Mouse (Mus musculus): ENCODE measurements around the gene Agpat3. TPM values are rescaled to one million over a fixed set of nuclear protein-coding genes. Genes with fewer than 3 reads are reported as not detected.

The Agpat3 gene
- polyA plus RNA-seq, 1 experiment from 2014 or later, result 58.2 TPM

GRCm38 (mm10) chr10:78285959-78286358 lies 66.3 kb downstream of the Agpat3 start:
- H3K4me2 ChIP-seq (replicated peaks), result no peak overlapping the region
- H3K27ac ChIP-seq (replicated peaks), result no peak overlapping the region
- no peak overlapping the region for H3K9ac ChIP-seq (replicated peaks)
- peaks cover 69% of the 10 kb centered on the region for H3K36me3 ChIP-seq
- H3K4me1 ChIP-seq, result no peaks in the 10 kb centered on the region
- ATAC-seq (ENCODE audit: low FRiP score, low read depth), result no peak
- no peak overlapping the region for H3K4me3 ChIP-seq
- H3K27me3 ChIP-seq, result no peaks in the 10 kb centered on the region
- H3K9me3 ChIP-seq, result no peaks in the 10 kb centered on the region
- 91% methylated on average over 4 of the region's 4 CpGs for WGBS

- Histone ChIP-seq H3K4me3 (no peak overlapping the region), H3K4me2 (replicated peaks) (no peak overlapping the region), H3K9ac (replicated peaks) (no peak overlapping the region), H3K4me1 (no peaks in the 10 kb centered on the region), H3K27ac (replicated peaks) (no peak overlapping the region), H3K27me3 (no peaks in the 10 kb centered on the region), H3K36me3 (peaks cover 75% of the 10 kb centered on the region), H3K9me3 (no peaks in the 10 kb centered on the region)
- 91% methylated on average over 6 of the region's 6 CpGs for WGBS
- no peak for ATAC-seq (ENCODE audit: low FRiP score, low read depth)
Measured at GRCm38 (mm10) chr10:78285409-78285808, 66.9 kb downstream of the Agpat3 start.

DNA sequence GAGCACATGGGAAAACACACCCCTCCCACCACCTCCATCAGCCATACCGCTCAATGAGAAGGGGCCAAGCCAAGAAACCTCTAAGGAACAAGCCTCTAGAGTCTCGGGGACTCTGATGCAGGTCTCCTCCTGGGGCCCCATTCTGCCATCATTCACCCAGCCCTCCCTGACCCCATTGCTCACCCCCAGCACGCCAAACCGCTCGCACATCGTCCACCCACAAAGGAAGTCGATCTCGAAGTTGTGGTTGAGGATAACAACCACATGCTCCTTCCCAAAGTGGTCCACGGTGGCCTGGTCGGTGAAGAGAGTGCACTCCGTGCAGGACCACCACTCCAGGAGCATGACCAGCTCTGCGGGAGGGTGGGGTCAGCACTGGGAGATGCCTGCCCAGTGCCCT lies 67.5 kb downstream of the Agpat3 start:
- no peak for ATAC-seq (ENCODE audit: low FRiP score, low read depth)
- 96% methylated on average over 12 of the region's 12 CpGs for WGBS

DNA sequence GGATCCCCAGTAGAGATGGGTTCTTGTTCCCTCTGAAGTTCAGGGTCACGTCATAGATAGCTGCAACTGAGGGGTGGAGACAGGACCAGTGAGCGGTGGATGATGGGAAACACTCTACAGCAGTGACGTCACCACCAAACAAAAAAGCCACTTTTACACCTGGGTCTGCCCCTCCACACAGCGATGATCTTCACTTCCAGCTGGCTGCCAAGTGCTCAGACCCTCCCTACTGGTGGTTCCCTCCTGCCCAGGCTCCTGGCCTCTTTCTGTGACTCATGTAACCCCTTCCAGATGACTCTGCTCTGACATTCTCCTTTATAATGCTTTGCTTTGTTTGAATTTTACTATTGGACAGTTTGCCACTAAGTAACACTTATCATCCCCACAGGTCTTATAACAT lies 69.9 kb downstream of the Agpat3 start:
- no peak overlapping the region for H3K4me2 ChIP-seq (replicated peaks)
- no peak for ATAC-seq (ENCODE audit: low FRiP score, low read depth)
- H3K9ac ChIP-seq (replicated peaks), result no peak overlapping the region
- no peaks in the 10 kb centered on the region for H3K4me1 ChIP-seq
- no peak overlapping the region for H3K27ac ChIP-seq (replicated peaks)
- no peaks in the 10 kb centered on the region for H3K9me3 ChIP-seq
- no peaks in the 10 kb centered on the region for H3K27me3 ChIP-seq
- no peak overlapping the region for H3K4me3 ChIP-seq
- WGBS, result 92% methylated on average over 4 of the region's 4 CpGs
- H3K36me3 ChIP-seq, result peaks cover 84% of the 10 kb centered on the region

More for the DNA sequence above, 67.5 kb downstream of the Agpat3 start:
- Histone ChIP-seq H3K9me3 (no peaks in the 10 kb centered on the region), H3K4me1 (no peaks in the 10 kb centered on the region), H3K4me2 (replicated peaks) (no peak overlapping the region), H3K4me3 (no peak overlapping the region), H3K27me3 (no peaks in the 10 kb centered on the region), H3K36me3 (peaks cover 80% of the 10 kb centered on the region), H3K9ac (replicated peaks) (no peak overlapping the region), H3K27ac (replicated peaks) (no peak overlapping the region)

- H3K27ac ChIP-seq (replicated peaks), result no peak overlapping the region
- no peaks in the 10 kb centered on the region for H3K27me3 ChIP-seq
- H3K4me2 ChIP-seq (replicated peaks), result no peak overlapping the region
- no peak overlapping the region for H3K4me3 ChIP-seq
- no peaks in the 10 kb centered on the region for H3K9me3 ChIP-seq
- peaks cover 76% of the 10 kb centered on the region for H3K36me3 ChIP-seq
- H3K9ac ChIP-seq (replicated peaks), result no peak overlapping the region
- ATAC-seq (ENCODE audit: low FRiP score, low read depth), result no peak
- H3K4me1 ChIP-seq, result no peaks in the 10 kb centered on the region
- 94% methylated on average over 9 of the region's 9 CpGs for WGBS
Measured at GRCm38 (mm10) chr10:78280486-78280885, 71.8 kb downstream of the Agpat3 start.

GRCm38 (mm10) chr10:78279210-78279609 lies 73.1 kb downstream of the Agpat3 start:
- Histone ChIP-seq H3K36me3 (peaks cover 66% of the 10 kb centered on the region), H3K4me2 (replicated peaks) (no peak overlapping the region), H3K4me1 (no peaks in the 10 kb centered on the region), H3K9me3 (no peaks in the 10 kb centered on the region), H3K4me3 (no peak overlapping the region), H3K9ac (replicated peaks) (no peak overlapping the region), H3K27ac (replicated peaks) (no peak overlapping the region), H3K27me3 (no peaks in the 10 kb centered on the region)
- peak; percentile 38; the same call in 1 of the 2 replicates for ATAC-seq (ENCODE audit: low FRiP score, low read depth)
- WGBS, result 38% methylated on average over 8 of the region's 8 CpGs

- H3K4me2 ChIP-seq (replicated peaks), result no peak overlapping the region
- 80% methylated on average over 3 of the region's 3 CpGs for WGBS
- H3K4me1 ChIP-seq, result no peaks in the 10 kb centered on the region
- no peaks in the 10 kb centered on the region for H3K27me3 ChIP-seq
- H3K9me3 ChIP-seq, result no peaks in the 10 kb centered on the region
- ATAC-seq (ENCODE audit: low FRiP score, low read depth), result no peak
- H3K9ac ChIP-seq (replicated peaks), result no peak overlapping the region
- H3K27ac ChIP-seq (replicated peaks), result no peak overlapping the region
- peaks cover 67% of the 10 kb centered on the region for H3K36me3 ChIP-seq
- H3K4me3 ChIP-seq, result no peak overlapping the region
Measured at GRCm38 (mm10) chr10:78277835-78278234, 74.5 kb downstream of the Agpat3 start.

DNA sequence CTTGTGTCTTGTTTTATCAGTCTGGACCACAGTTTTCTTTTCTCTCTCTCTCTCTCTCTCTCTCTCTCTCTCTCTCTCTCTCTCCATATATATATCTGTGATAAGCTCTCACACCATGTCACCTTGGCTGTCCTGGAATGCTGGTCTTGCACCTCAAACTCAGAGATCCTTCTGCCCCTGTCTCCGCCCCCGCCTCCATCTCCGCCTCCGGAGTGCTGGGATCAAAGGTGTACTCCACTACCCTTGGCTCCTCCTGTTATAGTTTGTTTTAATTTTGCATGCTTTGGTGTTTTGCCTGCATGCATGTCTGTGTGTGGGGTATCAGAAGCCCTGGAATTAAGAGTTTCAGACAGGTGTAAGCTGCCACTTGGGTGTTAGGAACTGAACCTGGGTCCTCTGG lies 76.0 kb downstream of the Agpat3 start:
- no peak overlapping the region for H3K9ac ChIP-seq (replicated peaks)
- 89% methylated on average over 4 of the region's 4 CpGs for WGBS
- no peak overlapping the region for H3K27ac ChIP-seq (replicated peaks)
- H3K9me3 ChIP-seq, result no peaks in the 10 kb centered on the region
- ATAC-seq (ENCODE audit: low FRiP score, low read depth), result no peak
- H3K4me2 ChIP-seq (replicated peaks), result no peak overlapping the region
- no peaks in the 10 kb centered on the region for H3K27me3 ChIP-seq
- peaks cover 57% of the 10 kb centered on the region for H3K36me3 ChIP-seq
- H3K4me1 ChIP-seq, result no peaks in the 10 kb centered on the region
- no peak overlapping the region for H3K4me3 ChIP-seq

GRCm38 (mm10) chr10:78272932-78273331 lies 79.4 kb downstream of the Agpat3 start:
- Histone ChIP-seq H3K4me2 (replicated peaks) (no peak overlapping the region), H3K27ac (replicated peaks) (no peak overlapping the region), H3K36me3 (peaks cover 39% of the 10 kb centered on the region), H3K4me3 (no peak overlapping the region), H3K9me3 (no peaks in the 10 kb centered on the region), H3K9ac (replicated peaks) (no peak overlapping the region), H3K4me1 (no peaks in the 10 kb centered on the region), H3K27me3 (no peaks in the 10 kb centered on the region)
- no peak for ATAC-seq (ENCODE audit: low FRiP score, low read depth)
- 27% methylated on average over 7 of the region's 9 CpGs for WGBS

GRCm38 (mm10) chr10:78265881-78266280 lies 86.4 kb downstream of the Agpat3 start:
- WGBS, result 81% methylated on average over 3 of the region's 3 CpGs
- H3K4me3 ChIP-seq, result no peak overlapping the region
- H3K36me3 ChIP-seq, result no peaks in the 10 kb centered on the region; the same call in 1 of the 2 replicates
- no peak for ATAC-seq (ENCODE audit: low FRiP score, low read depth)
- no peak overlapping the region for H3K4me2 ChIP-seq (replicated peaks)
- H3K27ac ChIP-seq (replicated peaks), result no peak overlapping the region
- no peaks in the 10 kb centered on the region for H3K9me3 ChIP-seq
- no peaks in the 10 kb centered on the region for H3K27me3 ChIP-seq
- no peak overlapping the region for H3K9ac ChIP-seq (replicated peaks)
- no peaks in the 10 kb centered on the region for H3K4me1 ChIP-seq

- no peak for ATAC-seq (ENCODE audit: low FRiP score, low read depth)
- Histone ChIP-seq H3K9ac (replicated peaks) (no peak overlapping the region), H3K4me2 (replicated peaks) (no peak overlapping the region), H3K27me3 (no peaks in the 10 kb centered on the region), H3K36me3 (no peaks in the 10 kb centered on the region), H3K4me3 (no peak overlapping the region), H3K27ac (replicated peaks) (no peak overlapping the region), H3K9me3 (no peaks in the 10 kb centered on the region), H3K4me1 (no peaks in the 10 kb centered on the region)
- WGBS, result 79% methylated on average over 3 of the region's 3 CpGs
Measured at GRCm38 (mm10) chr10:78264735-78265134, 87.6 kb downstream of the Agpat3 start.

- no peak for ATAC-seq (ENCODE audit: low FRiP score, low read depth)
- H3K4me1 ChIP-seq, result no peaks in the 10 kb centered on the region
- no peaks in the 10 kb centered on the region for H3K9me3 ChIP-seq
- no peaks in the 10 kb centered on the region for H3K27me3 ChIP-seq
- H3K9ac ChIP-seq (replicated peaks), result no peak overlapping the region
- WGBS, result 69% methylated on average over 7 of the region's 7 CpGs
- no peak overlapping the region for H3K27ac ChIP-seq (replicated peaks)
- H3K4me3 ChIP-seq, result no peak overlapping the region
- no peaks in the 10 kb centered on the region for H3K36me3 ChIP-seq
- no peak overlapping the region for H3K4me2 ChIP-seq (replicated peaks)
Measured at GRCm38 (mm10) chr10:78260916-78261650, 91.2 kb downstream of the Agpat3 start.

DNA sequence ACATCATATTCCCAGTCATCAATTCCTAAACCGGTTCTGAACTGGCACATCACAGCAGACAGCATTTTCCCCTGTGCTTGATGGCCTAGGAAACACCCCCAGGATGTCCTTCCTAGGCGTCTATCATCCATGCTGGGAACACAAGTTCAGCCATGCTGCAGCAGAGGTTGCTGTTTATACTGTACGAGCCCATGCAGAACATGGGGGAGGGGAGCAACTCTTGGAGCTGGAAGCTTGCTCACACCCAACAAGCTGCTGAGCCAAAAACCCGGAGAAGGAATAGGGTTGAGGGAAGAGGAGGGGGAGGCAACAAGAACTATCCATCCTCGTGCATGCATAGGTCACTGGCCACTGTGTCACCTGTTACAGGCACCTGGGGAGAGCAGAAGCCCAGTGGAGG lies 92.0 kb downstream of the Agpat3 start:
- H3K9ac ChIP-seq (replicated peaks), result no peak overlapping the region
- H3K36me3 ChIP-seq, result no peaks in the 10 kb centered on the region
- no peak overlapping the region for H3K27ac ChIP-seq (replicated peaks)
- H3K4me3 ChIP-seq, result no peak overlapping the region
- H3K4me1 ChIP-seq, result no peaks in the 10 kb centered on the region
- H3K27me3 ChIP-seq, result no peaks in the 10 kb centered on the region
- no peak for ATAC-seq (ENCODE audit: low FRiP score, low read depth)
- no peak overlapping the region for H3K4me2 ChIP-seq (replicated peaks)
- no peaks in the 10 kb centered on the region for H3K9me3 ChIP-seq
- WGBS, result 39% methylated on average over 5 of the region's 5 CpGs

All from midbrain, embryonic 12.5 days (tissue).